Mouse (Mus musculus) lung, embryonic 14.5 days (tissue): ENCODE data around the gene Zfp872. TPM values are rescaled to one million over a fixed set of nuclear protein-coding genes. Genes with fewer than 3 reads are reported as not detected.

Source experiments
- ATAC-seq: fragments of 200-750 bp; cut with Nextera tagmentation; 2 replicates; pipeline ENCODE4 v1.8.0; 2017; ENCODE audit warnings: mild to moderate bottlenecking, moderate TSS enrichment, moderate library complexity; ENCODE audit not compliant: insufficient read depth
- DNase-seq: peaks from one replicate; pipeline ENCODE4 v3.0.0-alpha.2; 2015
- H3K27ac ChIP-seq: fragments of 300-500 bp; sonication (generic); 2 replicates; pipeline ENCODE4 v1.5.1; 2014; ENCODE audit warnings: low read depth, mild to moderate bottlenecking, moderate library complexity
- H3K27me3 ChIP-seq: fragments of 300-500 bp; sonication (generic); 2 replicates; pipeline ENCODE4 v1.6.1; 2014; ENCODE audit warnings: low read length, control low read depth; ENCODE audit not compliant: insufficient read depth
- H3K36me3 ChIP-seq: fragments of 300-500 bp; sonication (generic); 2 replicates; pipeline ENCODE4 v1.6.1; 2014; ENCODE audit warnings: control low read depth; ENCODE audit not compliant: insufficient read depth
- H3K4me1 ChIP-seq: fragments of 300-500 bp; sonication (generic); 2 replicates; pipeline ENCODE4 v1.6.1; 2014; ENCODE audit warnings: antibody characterized with exemption, control low read depth; ENCODE audit not compliant: insufficient read depth
- H3K4me2 ChIP-seq: fragments of 300-500 bp; sonication (generic); 2 replicates; pipeline ENCODE4 v1.6.1; 2014; ENCODE audit warnings: mild to moderate bottlenecking
- H3K4me3 ChIP-seq: fragments of 300-500 bp; sonication (generic); 2 replicates; pipeline ENCODE4 v1.5.1; 2014; ENCODE audit warnings: low read depth, low read length
- H3K9ac ChIP-seq: fragments of 300-500 bp; sonication (generic); 2 replicates; pipeline ENCODE4 v1.6.1; 2014
- H3K9me3 ChIP-seq: fragments of 300-500 bp; sonication (generic); 2 replicates; pipeline ENCODE4 v1.6.1; 2016; ENCODE audit warnings: low read depth, low read length, control low read depth
- CTCF ChIP-seq: IDR thresholded peaks from 2 replicates; pipeline ENCODE4 v1.5.1; 2016; ENCODE audit warnings: antibody characterized with exemption, low read depth
- WGBS: fragments of 180-500 bp; shearing (Covaris S2); extraction: QIAGEN DNeasy Blood & Tissue Kit; methylation state at CpG from one replicate; pipeline ENCODE4 v1.1.7; 2014; 5-methylcytosine and 5-hydroxymethylcytosine counted together
- polyA plus RNA-seq: library from polyadenylated mRNA; unstranded; fragments of >200 nt; fragmentation: Nextera tagmentation; extraction: Ambion mirVana; gene quantifications from 2 replicates; pipeline ENCODE4 v1.2.1, GENCODE M21; 2014

Zfp872 gene
- polyA plus RNA-seq, 1 experiment from 2014 or later, result 0.68 TPM

DNA sequence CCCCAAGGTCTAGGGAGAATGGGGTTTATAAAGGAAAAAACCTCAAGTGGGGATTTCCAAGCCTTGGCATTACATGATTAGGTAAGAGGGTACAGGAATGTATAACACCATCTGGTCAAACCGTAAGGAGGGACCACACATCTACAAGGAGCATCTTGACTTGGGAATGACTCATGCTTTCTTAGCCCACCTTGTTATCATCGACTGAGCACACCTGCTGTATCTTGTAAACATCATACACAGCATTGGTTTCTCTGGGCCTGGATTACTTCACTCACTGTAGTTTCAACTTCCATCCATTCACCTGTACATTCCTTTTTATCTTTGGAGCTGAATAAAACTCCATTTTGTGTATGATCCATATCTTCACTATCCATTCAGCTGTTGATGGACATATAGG, 56.4 kb downstream of the Zfp872 start:
- no peak overlapping the region for H3K4me2 ChIP-seq
- H3K9me3 ChIP-seq, result peaks cover 17% of the 10 kb centered on the region; the same call in 1 of the 2 replicates
- peaks cover 70% of the 10 kb centered on the region for H3K36me3 ChIP-seq
- H3K27me3 ChIP-seq, result no peaks in the 10 kb centered on the region
- H3K4me3 ChIP-seq, result no peak overlapping the region
- ATAC-seq (no peak), DNase-seq (no peak)
- no peak overlapping the region for H3K27ac ChIP-seq
- TF ChIP-seq CTCF, result no peak
- no peaks in the 10 kb centered on the region for H3K4me1 ChIP-seq
- 91% methylated on average over 2 of the region's 2 CpGs for WGBS
- H3K9ac ChIP-seq, result no peak overlapping the region

Other genes starting within 250 kb of the Zfp872 start
- gene Swsap1, start 232.3 kb upstream of the Zfp872 start, polyA plus RNA-seq, result 10.2 and 12.2 TPM in 2 replicates
- 5.3 and 6.4 TPM in 2 replicates for gene Epor, start 224.6 kb upstream of the Zfp872 start, polyA plus RNA-seq
- 3.8 and 5.5 TPM in 2 replicates for gene Rgl3, start 198.6 kb upstream of the Zfp872 start, polyA plus RNA-seq
- gene Ccdc151, start 185.5 kb upstream of the Zfp872 start, polyA plus RNA-seq, result 1.4 and 1.5 TPM in 2 replicates
- gene Prkcsh, start 185.3 kb upstream of the Zfp872 start, polyA plus RNA-seq, result 94.4 and 107 TPM in 2 replicates
- gene Elavl3, start 136.1 kb upstream of the Zfp872 start, polyA plus RNA-seq, result 0.12 and 0.43 TPM in 2 replicates
- gene Gm49318, start 116.8 kb upstream of the Zfp872 start, polyA plus RNA-seq, result not detected in 2 replicates
- 10.7 and 12.4 TPM in 2 replicates for gene Zfp653, start 116.7 kb upstream of the Zfp872 start, polyA plus RNA-seq
- 31.0 and 33.5 TPM in 2 replicates for gene Ecsit, start 102.7 kb upstream of the Zfp872 start, polyA plus RNA-seq
- 69.1 and 71.2 TPM in 2 replicates for gene Cnn1, start 88.9 kb upstream of the Zfp872 start, polyA plus RNA-seq
- gene Elof1, start 70.9 kb upstream of the Zfp872 start, polyA plus RNA-seq, result 196 and 212 TPM in 2 replicates
- gene Acp5, start 52.4 kb upstream of the Zfp872 start, polyA plus RNA-seq, result 3.6 and 4.2 TPM in 2 replicates
- gene Pigyl, start 31.2 kb upstream of the Zfp872 start, polyA plus RNA-seq, result 70.8 and 73.8 TPM in 2 replicates
- 23.7 and 27.5 TPM in 2 replicates for gene Zfp809, start 37.6 kb downstream of the Zfp872 start, polyA plus RNA-seq
- 6.6 and 6.8 TPM in 2 replicates for gene Zfp599, start 71.8 kb downstream of the Zfp872 start, polyA plus RNA-seq
- 21.0 and 23.7 TPM in 2 replicates for gene Zfp810, start 119.6 kb downstream of the Zfp872 start, polyA plus RNA-seq
- 68.6 and 74.1 TPM in 2 replicates for gene Anln, start 201.1 kb downstream of the Zfp872 start, polyA plus RNA-seq
- 4.9 and 5.6 TPM in 2 replicates for gene 9530077C05Rik, start 223.4 kb downstream of the Zfp872 start, polyA plus RNA-seq